In genomic region chr16:35938211-35939151, GRCm38 (mm10) we compare ENCODE assay signal across 8 mouse cellular contexts. TPM values are rescaled to one million over a fixed set of nuclear protein-coding genes. Genes with fewer than 3 reads are reported as not detected.
DNase-seq lines count a peak whose midpoint lies in the region; ATAC-seq and TF ChIP-seq lines count a peak whose summit lies in the region.

Parp9 (plus strand) TSS chr16:35938470.
Dtx3l (minus strand) TSS chr16:35939151.

- no peaks in the 10 kb centered on the region for H3K4me1 ChIP-seq in cerebellum, adult 2 months (ENCODE audit: control insufficient read depth, insufficient read depth, low read length)

- WGBS in cerebellum, adult 2 months = 2% methylated on average over 52 of the region's 52 CpGs

- peak; percentile 76 for DNase-seq in MN1 (ENCODE audit: low spot score)
- peak; percentile 33 to 56 for DNase-seq in cerebellum, adult 2 months
- DNase-seq in forelimb bud, embryonic 11.5 days (ENCODE audit: low read depth, low spot score) = peak; percentile 28
- DNase-seq in layer of hippocampus, adult 8-10 months (ENCODE audit: low spot score in 2 of 2) = peak; percentile 5 to 24
- DNase-seq in lung, postnatal 14 days = peak; percentile 67
- DNase-seq in ovary, postnatal 14 days (ENCODE audit: low spot score) = peak; percentile 54
- DNase-seq in thymus, postnatal 14 days = peak; percentile 81

- TF ChIP-seq CTCF in cerebellum, adult 2 months (IDR thresholded peaks at IDR 0.05; ENCODE audit: borderline replicate concordance, insufficient read depth, low read depth, low read length) = no peak

- no peaks in the 10 kb centered on the region for H3K27me3 ChIP-seq in cerebellum, adult 2 months (ENCODE audit: control insufficient read depth, insufficient read depth, low read length)

- no peak within 1 kb of the TSS for H3K27ac ChIP-seq in cerebellum, adult 2 months (ENCODE audit: insufficient read depth, low read length)

- TF ChIP-seq POLR2A in cerebellum, adult 2 months (IDR thresholded peaks at IDR 0.05; ENCODE audit: borderline replicate concordance, insufficient read depth, low read length) = no peak

- peak; percentile 73 to 76 for ATAC-seq in hematopoietic stem cell, adult 5-6 weeks (replicated peaks in 1 of 2; ENCODE audit: insufficient read depth in 1 of 2, low FRiP score in 2 of 2, low TSS enrichment in 1 of 2, low read depth in 1 of 2, poor library complexity in 2 of 2, severe bottlenecking in 2 of 2)

- H3K4me3 ChIP-seq in cerebellum, adult 2 months (replicated peaks; ENCODE audit: insufficient read depth, low read depth, low read length) = peak within 1 kb of the TSS; percentile 63

RNA-seq across cellular contexts. Expression of gene Parp9, which starts in this region (rescaled TPM):
- polyA plus RNA-seq in cerebellum, adult 2 months (2012; rRNA removed) = 2.6 and 2.9 TPM in 2 replicates
- 65.9 and 69.0 TPM in 2 replicates for total RNA-seq in hematopoietic stem cell, adult 5-6 weeks (2017)
- total RNA-seq in layer of hippocampus, adult 8-10 months (2022) = 1 to 10 TPM; 2.8 to 9.4 (median 5.6) TPM

RNA-seq across cellular contexts. Expression of gene Dtx3l, which starts in this region (rescaled TPM):
- polyA plus RNA-seq in cerebellum, adult 2 months (2012; rRNA removed) = 2.2 and 2.5 TPM in 2 replicates
- total RNA-seq in hematopoietic stem cell, adult 5-6 weeks (2017) = 63.4 and 70.0 TPM in 2 replicates
- total RNA-seq in layer of hippocampus, adult 8-10 months (2022) = 1 to 10 TPM; 4.5 to 7.6 (median 6.3) TPM

Comparison
In these comparisons a context has a peak if more than half of its experiments do, and no peak if none do; other contexts are left out.
1. DNase-seq: peak in every context shown above with its lines; median percentile 81 in thymus, postnatal 14 days; 76 in MN1; 67 in lung, postnatal 14 days; 54 in ovary, postnatal 14 days; 44 in cerebellum, adult 2 months; 28 in forelimb bud, embryonic 11.5 days; 14 in layer of hippocampus, adult 8-10 months.